Mouse (Mus musculus): Measurements from ENCODE around the gene Rap1gds1.

The Rap1gds1 gene

DNA sequence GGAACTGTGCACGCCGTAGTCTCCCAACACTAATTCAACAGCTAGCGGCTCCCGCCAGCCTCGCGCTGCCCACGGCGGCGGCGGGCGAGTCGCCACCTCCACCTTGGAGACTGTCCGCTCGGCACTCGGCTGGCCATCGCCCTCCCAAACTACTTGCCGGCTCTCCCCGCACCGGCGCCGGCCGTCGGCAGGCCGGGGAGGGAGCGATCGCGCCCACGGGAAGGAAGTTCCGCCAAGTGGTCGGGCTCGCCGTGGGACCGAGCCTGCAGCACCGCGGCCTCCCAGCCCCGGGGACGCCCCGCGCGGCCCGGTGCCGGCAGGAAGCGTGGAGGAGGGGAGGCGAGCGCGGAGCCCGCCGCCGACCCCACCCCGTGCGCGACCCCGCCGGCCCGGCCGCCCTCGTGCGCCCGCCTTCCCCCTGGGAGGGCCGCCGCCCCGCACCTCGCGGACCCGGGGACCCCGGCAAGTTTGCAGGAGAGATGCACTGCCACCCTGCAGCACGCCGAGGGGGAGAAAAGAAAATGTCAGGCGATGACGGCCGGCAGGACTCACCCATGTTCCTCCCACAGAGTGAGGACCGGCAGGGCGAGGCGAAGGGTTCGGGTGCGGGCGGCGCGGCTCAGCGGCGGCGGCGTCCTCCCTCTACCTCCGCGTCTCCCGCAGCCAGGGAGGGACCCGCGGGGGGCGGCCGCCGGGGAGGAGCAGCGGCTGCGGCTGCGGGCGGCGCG is at the start of gene Rap1gds1:
Gene Rap1gds1, minus strand, starts transcription at position 718 of the 728 bp plus-strand sequence.
- DNase-seq (ENCODE audit: low read depth, low spot score) = peak; percentile 70

DNA sequence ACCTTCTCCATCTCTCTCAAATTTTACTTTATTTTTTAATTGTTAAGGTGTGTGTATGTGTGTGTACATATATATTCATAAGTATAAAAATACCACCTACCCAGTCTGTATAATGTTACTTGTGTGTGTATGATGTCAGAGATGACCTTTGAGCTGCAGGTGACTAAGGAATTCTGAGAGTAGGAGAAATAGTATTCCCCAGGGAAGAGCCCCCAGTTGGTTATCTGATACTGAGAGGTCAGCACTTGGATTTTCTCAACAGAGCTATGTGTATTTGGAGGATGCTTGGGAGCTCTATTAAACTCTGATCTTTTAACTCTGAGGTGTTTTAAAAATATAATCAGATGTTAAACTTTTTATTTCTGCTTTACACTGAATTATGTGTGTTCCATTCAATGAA is 43.4 kb upstream of the Rap1gds1 start:
- DNase-seq (ENCODE audit: low read depth, low spot score) = no peak

DNA sequence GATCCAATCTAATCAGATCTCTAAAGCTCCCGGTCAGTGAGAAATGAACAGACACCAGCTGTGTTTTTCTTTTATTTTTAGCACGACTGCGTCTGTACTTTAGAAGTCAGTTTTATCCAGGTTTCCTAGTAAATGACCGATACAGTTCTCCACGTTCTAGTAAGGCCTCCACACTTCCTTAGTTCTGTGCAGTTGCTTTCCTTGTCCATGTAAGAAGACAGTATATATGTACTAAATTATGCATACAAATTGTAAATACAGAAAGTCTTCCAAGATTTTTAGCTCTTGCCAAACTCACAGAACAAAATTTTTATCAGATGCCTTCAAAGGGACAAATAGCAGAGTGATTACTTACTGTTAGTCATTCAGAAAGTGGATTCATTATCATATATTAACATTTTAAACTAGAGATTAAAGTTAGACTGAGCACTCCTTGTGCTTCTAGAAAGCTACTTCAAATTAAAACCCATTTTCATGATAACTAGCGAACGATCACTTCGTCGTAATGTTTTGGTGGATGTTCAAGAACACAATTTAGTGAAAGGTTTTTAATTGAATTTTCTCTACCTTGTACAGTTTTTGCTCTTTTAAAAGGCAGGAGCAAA is 41.8 kb upstream of the Rap1gds1 start:
- no peak for DNase-seq (ENCODE audit: low read depth, low spot score)

- no peak for DNase-seq (ENCODE audit: low read depth, low spot score)
Measured at GRCm38 (mm10) chr3:139112335-139112973, 37.5 kb upstream of the Rap1gds1 start.

DNA sequence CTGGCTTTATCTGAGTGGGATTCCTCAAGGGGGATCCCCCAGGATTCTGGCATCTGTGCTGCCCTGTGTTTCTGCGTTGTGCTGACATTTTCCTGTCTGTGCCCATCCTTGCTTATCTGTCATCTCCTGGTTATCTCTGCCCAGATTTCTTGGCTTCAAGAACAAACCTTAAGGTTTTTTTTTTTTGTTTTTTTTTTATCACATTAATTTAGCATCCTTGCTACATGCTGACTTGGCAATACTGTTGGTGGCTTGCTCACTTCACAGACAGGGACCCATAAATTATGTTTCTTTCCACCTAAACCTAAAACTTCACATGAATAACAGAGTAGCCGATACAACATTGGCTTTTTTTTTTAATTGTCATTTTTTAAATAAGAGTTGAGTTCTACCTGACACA is 36.9 kb upstream of the Rap1gds1 start:
- DNase-seq (ENCODE audit: low read depth, low spot score) = no peak

DNA sequence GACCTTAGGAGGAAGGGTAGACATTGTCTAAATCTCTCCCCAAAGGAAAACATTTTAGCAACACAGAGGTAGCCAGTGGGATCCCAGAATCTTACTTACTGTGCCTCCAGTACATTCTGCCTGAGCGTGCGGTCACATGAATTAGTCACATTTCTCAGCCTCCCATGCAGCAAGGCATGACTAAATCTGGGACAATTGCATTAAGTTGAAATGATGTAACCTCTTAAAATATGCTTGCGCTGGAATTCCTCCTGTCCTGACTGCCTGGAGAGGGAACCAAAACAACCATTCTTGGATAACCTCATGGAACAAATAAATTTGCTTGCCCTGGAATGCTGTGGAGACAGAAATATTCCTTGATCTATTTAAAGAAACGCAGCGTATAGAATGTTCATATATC is 33.2 kb upstream of the Rap1gds1 start:
- no peak for DNase-seq (ENCODE audit: low read depth, low spot score)

DNA sequence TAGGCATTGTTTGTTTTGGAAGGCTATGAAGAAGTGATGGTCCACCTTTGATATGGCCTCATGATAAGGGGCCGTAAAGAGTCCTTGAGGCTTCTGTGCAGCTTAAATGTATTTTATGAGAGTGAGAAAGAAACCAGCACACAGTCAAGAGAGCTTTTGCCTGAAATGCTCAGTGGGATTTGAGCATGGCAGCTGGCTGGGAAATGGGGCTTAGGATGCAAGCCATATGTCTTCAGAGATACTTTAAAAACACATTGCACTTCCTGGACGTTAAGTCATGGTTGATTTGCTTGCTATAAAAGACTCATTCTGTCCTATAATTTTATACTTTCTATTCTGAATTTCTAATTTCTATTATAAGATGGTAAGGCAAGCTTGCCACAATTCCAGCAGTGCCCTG is 28.9 kb upstream of the Rap1gds1 start:
- DNase-seq (ENCODE audit: low read depth, low spot score) = no peak

DNA sequence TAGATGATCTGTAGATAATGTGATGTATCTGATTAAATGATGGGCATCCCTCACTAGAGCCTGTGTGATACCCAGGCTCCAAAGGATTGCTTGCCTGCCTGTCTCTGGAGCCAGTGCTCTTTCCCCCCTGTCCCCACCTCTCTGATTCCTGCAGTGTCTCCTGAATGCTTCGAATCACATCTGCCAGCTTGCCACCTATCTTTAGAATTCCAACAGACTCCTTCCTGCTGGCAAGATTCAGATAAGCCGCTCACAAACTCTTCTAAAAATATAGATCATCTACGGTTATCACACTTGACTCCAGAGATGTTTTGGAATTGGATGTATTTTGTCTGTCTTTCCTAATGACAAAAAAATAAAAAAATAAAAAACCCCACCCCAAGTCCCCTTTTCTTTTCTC is 28.3 kb upstream of the Rap1gds1 start:
- DNase-seq (ENCODE audit: low read depth, low spot score) = no peak

- DNase-seq (ENCODE audit: low read depth, low spot score) = no peak
Measured at GRCm38 (mm10) chr3:139101941-139102340, 26.9 kb upstream of the Rap1gds1 start.

GRCm38 (mm10) chr3:139099284-139099683 is 24.3 kb upstream of the Rap1gds1 start:
- DNase-seq (ENCODE audit: low read depth, low spot score) = no peak

DNA sequence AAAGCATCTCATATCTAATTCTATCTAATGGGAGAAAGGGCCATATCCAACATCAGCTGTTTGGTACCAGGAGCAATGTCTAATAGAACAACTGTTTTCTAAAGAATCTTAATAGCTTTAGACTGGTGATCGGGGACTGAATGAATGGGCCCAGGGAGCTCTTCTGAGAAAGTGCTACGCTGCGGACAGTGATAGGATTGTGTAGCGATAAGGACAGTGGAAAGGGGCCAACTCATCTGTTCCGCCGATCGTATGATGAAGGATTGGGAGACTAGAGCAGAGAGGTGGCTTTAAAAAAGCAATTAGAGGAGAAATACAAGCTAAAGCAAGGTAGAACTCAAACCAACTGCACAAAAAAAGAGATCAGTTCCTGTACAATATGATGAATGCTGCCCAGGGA is 20.9 kb upstream of the Rap1gds1 start:
- DNase-seq (ENCODE audit: low read depth, low spot score) = no peak

- no peak for DNase-seq (ENCODE audit: low read depth, low spot score)
Measured at GRCm38 (mm10) chr3:139088526-139088925, 13.5 kb upstream of the Rap1gds1 start.

DNA sequence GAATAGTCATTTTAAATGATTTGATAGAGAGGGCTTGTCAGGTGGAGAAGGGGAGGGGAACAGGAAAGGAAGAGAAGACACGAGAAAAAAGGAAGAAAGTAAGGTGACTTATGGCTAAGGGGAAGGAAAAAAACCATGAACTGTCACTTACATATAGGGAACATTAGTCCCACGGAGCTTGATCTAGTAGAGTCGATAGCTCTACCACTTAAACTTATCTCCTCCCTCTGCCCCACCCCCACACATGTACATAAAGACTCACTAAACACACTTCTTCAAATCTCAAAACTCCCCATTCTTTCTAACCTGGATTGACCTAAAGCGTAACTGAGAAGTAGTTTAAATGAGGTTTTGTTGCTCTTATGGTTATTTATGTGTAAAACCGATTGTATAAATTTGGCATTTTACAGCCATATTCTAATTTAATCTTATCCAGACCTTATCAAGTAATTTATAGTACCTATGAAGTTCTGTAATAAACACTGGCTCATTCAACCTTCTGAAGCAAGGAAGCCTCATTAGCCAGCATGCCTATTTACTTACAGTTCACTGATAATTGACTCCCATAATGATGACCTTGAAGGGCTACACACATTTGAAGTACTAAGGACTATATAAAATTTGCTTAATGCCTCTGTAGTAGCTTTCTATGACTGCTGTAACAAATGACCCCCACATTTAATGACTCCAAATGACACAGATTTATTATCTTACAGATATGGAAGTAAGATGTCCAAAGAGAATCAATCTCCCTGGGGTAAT is 9.0 kb upstream of the Rap1gds1 start:
- no peak for DNase-seq (ENCODE audit: low read depth, low spot score)

DNA sequence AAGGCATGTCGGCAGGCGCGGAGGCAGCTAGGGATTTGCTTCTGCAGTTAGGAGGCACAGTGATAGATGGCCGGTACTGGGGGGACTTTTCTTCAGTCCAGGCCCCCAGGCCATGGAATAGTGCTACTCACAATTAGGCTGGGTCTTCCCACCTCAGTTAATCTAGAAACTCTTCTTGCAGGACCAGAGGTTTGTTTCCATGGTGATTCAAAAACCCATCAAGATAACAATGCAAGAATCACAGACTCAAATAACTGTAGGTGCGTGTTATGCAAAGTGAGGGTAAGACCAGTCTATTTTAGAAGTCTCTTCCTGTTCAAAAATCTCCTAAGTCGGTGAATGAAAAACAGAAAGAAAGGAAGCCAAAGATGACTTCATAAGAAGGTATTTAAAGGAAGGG is 4.8 kb upstream of the Rap1gds1 start:
- no peak for DNase-seq (ENCODE audit: low read depth, low spot score)

DNA sequence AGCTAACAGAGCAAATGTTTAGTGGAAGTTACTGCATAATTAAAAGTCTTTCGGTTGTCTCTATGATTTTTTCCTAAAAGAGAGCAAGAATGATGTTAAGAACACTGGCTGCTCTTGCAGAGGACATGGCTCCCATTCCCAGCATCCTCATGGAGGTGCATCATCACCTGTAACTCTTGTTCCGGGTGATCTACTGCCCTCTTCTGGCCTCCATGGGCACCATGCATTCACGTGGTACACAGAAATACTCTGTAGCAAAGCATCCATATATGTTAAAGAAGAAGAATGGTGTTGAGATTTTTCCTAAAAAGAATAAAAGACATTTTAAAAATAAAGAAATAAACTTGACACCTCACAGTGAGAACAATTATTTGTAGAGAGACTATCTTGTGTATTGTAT is 3.0 kb upstream of the Rap1gds1 start:
- no peak for DNase-seq (ENCODE audit: low read depth, low spot score)

- DNase-seq (ENCODE audit: low read depth, low spot score) = peak; percentile 12
Measured at GRCm38 (mm10) chr3:139076059-139076455, 1.1 kb upstream of the Rap1gds1 start.

DNA sequence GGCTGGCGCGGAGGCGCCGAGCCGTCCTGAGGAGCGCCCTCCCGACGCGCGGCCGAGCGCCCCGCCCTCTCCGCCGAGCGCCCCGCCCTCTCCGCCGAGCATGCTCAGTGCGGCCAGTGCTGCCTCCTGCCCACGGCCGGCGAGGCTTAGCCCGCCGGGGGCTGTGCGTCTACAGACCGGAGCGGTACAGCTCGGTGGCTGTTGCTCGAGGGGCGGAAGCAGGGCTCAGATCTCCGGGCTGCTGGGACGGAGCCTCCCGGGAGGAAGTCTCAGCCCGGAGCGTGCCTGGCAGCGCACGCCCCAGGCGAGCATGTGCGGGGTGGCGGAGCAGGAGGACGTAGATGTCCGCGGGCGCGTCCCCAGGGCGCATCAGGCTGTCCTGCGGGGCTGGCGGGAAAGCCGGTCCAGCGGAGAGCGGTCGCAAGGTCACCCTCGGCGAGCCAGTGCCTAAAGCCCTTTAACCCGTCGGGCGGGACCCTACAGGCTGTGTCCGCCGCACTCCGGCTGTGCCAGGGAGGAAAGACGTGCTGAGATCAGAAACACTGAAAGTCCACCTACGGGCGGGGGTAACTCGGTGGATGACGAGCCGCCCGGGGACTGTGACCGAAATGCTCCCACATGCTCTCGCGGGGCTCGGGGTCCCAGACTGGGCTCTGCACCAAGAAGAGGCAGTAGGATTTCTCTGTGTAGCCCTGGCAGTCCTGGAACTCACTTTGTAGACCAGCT is 495 bp upstream of the Rap1gds1 start:
- DNase-seq (ENCODE audit: low read depth, low spot score) = peak; percentile 93

DNA sequence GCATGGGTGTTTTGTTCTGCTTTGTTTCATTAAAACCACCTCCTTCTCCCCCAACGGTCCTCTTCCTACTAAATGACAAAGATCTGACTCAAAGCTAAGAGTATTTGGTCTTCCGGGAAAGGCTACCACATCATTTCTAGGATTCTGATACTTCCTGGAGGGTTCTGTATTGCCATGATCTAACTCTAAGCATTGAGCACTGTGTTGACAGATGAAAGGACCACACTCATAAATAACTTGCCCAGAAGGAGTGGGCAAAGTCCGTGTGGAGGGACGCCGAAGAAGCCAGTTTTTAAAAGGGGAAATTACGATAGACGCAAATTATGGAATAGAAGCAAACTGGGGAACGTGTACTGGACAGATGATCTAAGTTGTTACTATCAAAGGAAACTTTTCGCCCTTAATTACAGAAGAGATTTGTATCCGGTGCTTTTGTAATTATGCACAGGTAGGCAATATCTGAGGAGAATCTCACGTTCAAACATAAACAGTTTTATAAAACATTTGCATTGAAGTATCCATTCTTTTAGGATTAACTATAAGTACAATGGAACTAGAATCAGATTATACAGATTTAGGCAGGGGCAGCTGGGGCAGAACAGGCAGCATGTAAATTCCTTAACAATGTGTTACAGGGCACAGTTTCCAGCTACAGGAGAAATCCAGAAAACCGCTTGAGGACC is 1.1 kb downstream of the Rap1gds1 start:
- no peak for DNase-seq (ENCODE audit: low read depth, low spot score)

DNA sequence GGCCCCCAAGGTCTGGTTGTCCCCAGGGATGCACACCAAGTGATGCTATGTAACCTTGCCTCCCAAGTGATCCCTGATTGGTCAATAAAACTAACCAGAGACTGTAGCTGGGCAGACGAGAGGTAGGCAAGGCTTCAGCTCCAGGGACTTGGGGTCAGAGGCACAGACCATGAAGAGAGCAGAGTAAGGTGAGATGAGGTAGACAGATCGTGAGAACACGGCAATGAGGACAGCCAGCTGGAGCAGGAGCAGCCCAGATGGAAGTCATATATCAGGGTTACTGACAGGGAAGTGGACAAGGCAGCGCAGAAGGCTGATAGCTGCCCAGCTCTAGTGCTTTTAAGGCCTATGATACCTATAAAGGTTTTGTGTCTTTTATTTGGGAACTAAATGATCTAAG is 5.5 kb downstream of the Rap1gds1 start:
- no peak for DNase-seq (ENCODE audit: low read depth, low spot score)

GRCm38 (mm10) chr3:139064076-139064475 is 10.9 kb downstream of the Rap1gds1 start:
- no peak for DNase-seq (ENCODE audit: low read depth, low spot score)

DNA sequence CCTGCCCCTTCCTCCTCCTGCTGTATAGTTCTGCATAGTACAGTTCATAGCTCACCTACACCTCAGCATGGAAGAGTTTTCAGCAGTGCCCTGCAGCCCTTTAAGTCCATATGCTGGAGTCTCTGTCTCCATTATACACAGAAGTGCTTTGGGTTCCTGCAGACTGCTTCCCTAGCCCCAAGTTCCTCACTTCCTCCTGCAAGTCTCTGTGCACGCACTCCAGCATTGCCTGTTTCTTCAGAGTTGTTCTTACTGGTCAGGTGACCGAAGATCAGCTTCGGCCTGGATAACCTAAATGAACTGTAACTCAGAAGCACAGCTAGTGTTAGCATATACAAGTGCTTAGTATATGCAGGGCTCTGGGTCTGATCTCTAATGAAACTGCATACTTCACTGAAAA is 12.9 kb downstream of the Rap1gds1 start:
- DNase-seq (ENCODE audit: low read depth, low spot score) = no peak
